Mouse (Mus musculus) regulatory T cell (primary cell): ENCODE data around the gene Cpt1a.

Experiments used
- in situ Hi-C: fragments of 300-600 bp; cut with MboI, MseI; formaldehyde crosslinking; loops from one replicate; pipeline ENCODE4 v1.15.1; 2025; ENCODE audit warnings: high pct_unique_total_duplicates

The Cpt1a gene

DNA sequence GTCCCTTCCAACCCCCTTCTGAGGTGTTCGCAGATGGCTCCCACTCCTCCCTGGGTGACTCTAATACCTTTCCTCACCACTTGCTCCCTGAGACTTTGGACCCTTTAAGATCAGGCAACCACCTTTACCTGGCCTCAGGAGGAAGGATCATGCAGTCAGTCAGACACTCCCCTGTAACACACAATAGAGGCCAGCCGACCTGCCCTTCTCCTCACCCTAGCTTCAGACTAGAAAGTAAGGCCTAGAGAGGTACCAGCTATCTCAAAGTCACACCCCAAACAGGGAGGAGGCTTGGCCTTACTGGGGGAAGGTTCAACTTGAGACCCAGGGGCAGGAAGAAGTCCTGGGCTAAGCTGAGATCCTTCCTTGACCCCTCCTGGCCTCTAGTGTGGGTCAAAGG is 102.1 kb downstream of the Cpt1a start:
- in situ Hi-C loops: no loop called here

DNA sequence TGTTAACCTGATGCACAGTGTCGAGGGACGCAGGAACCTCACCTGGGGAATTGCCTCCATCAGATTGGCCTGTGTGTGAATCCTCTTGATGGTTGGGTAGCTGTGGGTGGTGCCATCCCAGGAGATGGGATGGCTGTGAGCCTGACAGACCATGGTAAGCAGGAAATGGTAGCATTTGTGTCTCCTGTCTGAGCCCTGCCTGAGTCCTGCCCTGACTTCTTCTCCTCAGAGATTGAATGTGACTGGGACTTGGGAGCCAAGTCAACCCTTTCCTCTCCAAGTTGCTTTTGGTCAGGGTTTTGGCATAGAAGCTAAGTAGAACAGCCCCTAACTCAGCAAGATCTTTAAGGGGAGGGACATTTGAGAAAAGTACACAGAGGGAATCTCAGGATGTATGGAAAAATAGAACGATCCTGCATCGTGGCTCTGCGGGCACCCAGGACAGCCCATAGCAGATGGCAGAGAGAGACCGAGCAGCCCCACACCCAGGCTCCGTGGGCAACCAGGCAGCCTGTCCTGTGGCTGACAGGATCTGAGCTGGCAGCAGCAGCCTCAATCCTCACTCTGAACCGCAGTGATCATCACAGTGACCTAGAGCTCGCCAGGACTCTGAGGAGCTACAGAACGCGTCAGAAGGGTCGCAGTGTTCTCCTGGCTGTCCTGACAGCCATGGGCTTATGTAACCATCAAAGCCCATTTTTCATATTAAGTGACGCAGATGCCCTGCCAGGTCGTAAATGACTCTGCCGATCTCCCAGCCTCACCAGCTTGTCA is 106.1 kb downstream of the Cpt1a start:
- in situ Hi-C loops: no loop called here

DNA sequence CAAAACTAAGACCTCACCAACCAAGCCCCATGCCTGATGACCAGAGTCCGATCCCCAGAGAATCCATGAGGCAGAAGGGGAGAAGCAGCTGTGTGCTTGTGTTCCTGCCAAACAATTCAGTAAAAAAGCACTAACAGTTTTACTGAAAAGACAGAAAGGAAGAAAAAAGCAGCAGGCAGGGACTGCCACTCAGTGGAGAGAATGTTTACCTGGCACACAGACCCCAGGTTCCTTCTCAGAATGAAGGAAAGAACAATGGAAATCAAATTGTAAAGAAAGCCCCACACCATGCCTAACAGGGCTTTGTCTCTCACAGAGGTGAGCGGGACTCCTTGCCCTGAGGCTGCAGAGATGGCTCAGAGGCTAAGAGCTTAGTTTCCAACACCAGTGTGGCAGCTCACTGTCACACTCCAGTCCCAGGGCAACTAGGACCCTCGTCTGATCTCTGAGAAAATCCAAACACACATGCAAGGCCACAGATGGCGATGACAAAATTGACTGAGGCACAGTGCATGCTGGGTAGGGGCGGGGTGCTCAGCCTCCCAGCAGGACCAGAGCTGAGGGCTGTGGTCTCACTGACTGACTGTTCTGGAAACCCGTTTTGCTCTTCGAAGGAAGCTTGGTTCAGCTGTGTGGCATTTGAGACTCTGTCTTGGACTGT is 107.2 kb downstream of the Cpt1a start:
- in situ Hi-C loops: no loop called here

DNA sequence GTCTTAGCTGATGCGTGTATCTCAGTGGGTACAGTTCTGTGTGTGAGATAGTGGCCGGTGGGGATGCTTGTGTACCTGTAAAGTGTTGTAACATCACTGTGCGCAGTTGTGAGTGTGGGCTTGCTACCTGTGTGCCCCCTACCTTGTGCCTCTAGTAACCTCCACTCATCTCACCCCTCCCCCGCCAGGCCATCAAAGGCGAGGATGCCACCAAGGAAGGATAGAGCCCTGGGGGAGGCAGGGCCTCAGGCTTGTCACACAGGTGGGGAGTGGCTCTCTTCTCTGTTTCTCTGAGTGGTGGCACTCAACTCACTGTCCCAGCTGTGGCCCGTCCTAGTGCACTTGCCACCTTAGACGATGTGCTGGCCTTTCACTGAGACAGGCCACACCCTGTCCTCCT is 108.9 kb downstream of the Cpt1a start:
- in situ Hi-C loops: no loop called here

DNA sequence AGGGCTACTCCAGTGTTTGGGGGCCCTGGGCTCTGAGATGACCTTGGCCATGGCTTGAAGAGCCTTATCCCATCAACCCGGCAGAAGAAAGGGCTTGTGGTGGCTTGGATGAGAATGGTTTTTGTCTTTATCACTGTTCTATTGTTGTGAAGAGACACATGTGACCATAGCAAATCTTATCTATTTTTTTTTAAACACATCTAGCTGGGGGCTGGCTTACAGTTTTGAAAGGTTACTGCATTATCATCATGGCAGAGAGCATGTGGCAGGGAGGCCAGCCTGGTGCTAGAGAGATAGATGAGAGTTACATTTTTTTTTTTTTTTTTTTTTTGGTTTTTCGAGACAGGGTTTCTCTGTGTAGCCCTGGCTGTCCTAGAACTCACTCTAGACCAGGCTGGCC is 109.8 kb downstream of the Cpt1a start:
- in situ Hi-C loops: no loop called here

DNA sequence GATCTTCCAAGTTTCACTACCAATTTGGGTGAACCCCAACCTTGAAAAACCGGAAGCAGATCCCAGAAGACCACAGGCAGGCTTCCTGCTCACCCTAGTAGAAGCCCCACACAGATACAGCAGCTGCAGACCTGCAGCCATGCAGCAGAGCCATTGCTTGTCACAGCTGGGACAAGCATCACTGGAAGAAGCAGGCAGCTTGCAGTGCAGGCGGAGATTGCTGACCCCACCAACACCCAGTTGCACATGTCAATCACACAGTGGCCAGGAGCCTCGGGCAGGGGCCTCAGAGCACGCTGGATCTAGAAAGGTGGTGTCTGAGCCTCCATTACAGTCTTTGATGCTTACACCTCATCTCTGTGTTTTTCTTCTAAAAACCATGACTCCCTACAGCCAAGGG is 112.0 kb downstream of the Cpt1a start:
- in situ Hi-C loops: no loop called here

DNA sequence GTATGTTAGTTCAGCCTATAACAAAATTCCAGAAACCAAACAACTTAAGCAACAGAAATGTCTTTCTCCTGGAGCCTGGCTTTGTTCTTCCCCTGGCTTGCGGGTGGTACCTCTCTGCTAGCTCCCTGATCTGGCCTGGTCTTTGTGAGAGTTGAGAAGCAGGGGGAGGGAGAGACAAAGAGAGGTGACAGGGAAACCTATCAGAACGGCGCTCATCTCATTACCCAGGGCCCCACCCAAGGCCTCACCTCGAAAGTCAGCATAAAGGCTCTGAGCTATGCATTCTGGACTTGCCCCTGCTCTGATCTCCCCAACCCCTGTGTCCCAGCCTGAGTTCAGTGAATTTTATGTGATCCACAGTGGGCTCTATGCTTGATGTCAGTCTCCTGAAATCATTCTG is 112.5 kb downstream of the Cpt1a start:
- in situ Hi-C loops: no loop called here
